Mouse (Mus musculus): ENCODE results near the gene Cers3. TPM values are rescaled to one million over a fixed set of nuclear protein-coding genes. Genes with fewer than 3 reads are reported as not detected.

Gene Cers3
- total and polyA plus RNA-seq, 3 experiments, result 0.09 to 0.12 TPM; not detected in 1

DNA sequence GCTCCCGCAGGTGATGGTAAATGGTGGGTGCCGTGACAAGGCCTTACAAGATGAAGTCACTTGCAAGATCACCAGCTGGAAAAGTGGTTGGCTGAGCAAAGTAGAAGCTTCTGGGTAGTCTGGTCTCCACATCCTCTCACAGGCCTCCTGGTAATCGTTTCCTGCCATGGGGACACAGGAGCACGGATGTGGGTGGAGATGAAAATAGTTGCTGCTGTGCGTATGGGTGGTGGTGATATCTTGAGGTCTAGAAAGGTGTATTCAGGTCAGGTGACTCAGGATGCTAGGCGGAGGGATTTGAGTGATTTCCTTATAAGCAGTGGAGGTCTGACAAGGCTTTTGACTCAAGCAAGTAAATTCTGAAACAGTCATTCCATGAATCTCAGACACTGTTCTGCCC, 18.4 kb upstream of the Cers3 start:
- Histone ChIP-seq H3K79me2 (replicated peaks; ENCODE audit: control insufficient read depth, insufficient read depth, low read length) (no peaks in the 10 kb centered on the region), H3K36me3 (ENCODE audit: control insufficient read depth, insufficient read depth, low read length) (no peaks in the 10 kb centered on the region), H3K4me1 (ENCODE audit: control insufficient read depth, insufficient read depth, low read length) (no peaks in the 10 kb centered on the region), H3K27ac (no peak overlapping the region), H3K27me3 (ENCODE audit: control insufficient read depth, insufficient read depth, low read length) (no peaks in the 10 kb centered on the region), H3K9ac (ENCODE audit: low read depth, low read length) (no peak overlapping the region), H3K4me3 (no peak overlapping the region)
- intact Hi-C loops (cut with DNase I), result no loop called here
- TF ChIP-seq POLR2A (IDR thresholded peaks at IDR 0.05; ENCODE audit: insufficient read depth, low read depth, low read length), result no peak
- no peak for TF ChIP-seq CTCF (IDR thresholded peaks at IDR 0.05)
- TF ChIP-seq EP300 (IDR thresholded peaks at IDR 0.05; ENCODE audit: insufficient read depth, low read depth, low read length), result no peak
- WGBS, result 65% methylated on average over 6 of the region's 6 CpGs
- DNase-seq, result no peak

GRCm38 (mm10) chr7:66728072-66728471, 15.2 kb upstream of the Cers3 start:
- no peaks in the 10 kb centered on the region for H3K27me3 ChIP-seq (ENCODE audit: control insufficient read depth, insufficient read depth, low read length)
- TF ChIP-seq EP300 (IDR thresholded peaks at IDR 0.05; ENCODE audit: insufficient read depth, low read depth, low read length), result no peak
- TF ChIP-seq CTCF (IDR thresholded peaks at IDR 0.05), result no peak
- TF ChIP-seq POLR2A (IDR thresholded peaks at IDR 0.05; ENCODE audit: insufficient read depth, low read depth, low read length), result no peak
- no peak for DNase-seq
- no peaks in the 10 kb centered on the region for H3K4me1 ChIP-seq (ENCODE audit: control insufficient read depth, insufficient read depth, low read length)
- H3K36me3 ChIP-seq (ENCODE audit: control insufficient read depth, insufficient read depth, low read length), result no peaks in the 10 kb centered on the region
- H3K27ac ChIP-seq, result no peak overlapping the region
- WGBS, result 92% methylated on average over 6 of the region's 6 CpGs
- no peak overlapping the region for H3K4me3 ChIP-seq
- intact Hi-C loops (cut with DNase I), result no loop called here
- H3K9ac ChIP-seq (ENCODE audit: low read depth, low read length), result no peak overlapping the region
- H3K79me2 ChIP-seq (replicated peaks; ENCODE audit: control insufficient read depth, insufficient read depth, low read length), result no peaks in the 10 kb centered on the region

- no peaks in the 10 kb centered on the region for H3K27me3 ChIP-seq (ENCODE audit: control insufficient read depth, insufficient read depth, low read length)
- H3K9ac ChIP-seq (ENCODE audit: low read depth, low read length), result no peak overlapping the region
- H3K27ac ChIP-seq, result no peak overlapping the region
- no peaks in the 10 kb centered on the region for H3K36me3 ChIP-seq (ENCODE audit: control insufficient read depth, insufficient read depth, low read length)
- DNase-seq, result no peak
- TF ChIP-seq POLR2A (IDR thresholded peaks at IDR 0.05; ENCODE audit: insufficient read depth, low read depth, low read length) (no peak), CTCF (IDR thresholded peaks at IDR 0.05) (no peak), EP300 (IDR thresholded peaks at IDR 0.05; ENCODE audit: insufficient read depth, low read depth, low read length) (no peak)
- H3K79me2 ChIP-seq (replicated peaks; ENCODE audit: control insufficient read depth, insufficient read depth, low read length), result no peaks in the 10 kb centered on the region
- WGBS, result 77% methylated on average over 2 of the region's 2 CpGs
- no peak overlapping the region for H3K4me3 ChIP-seq
- intact Hi-C loops (cut with DNase I), result no loop called here
- H3K4me1 ChIP-seq (ENCODE audit: control insufficient read depth, insufficient read depth, low read length), result no peaks in the 10 kb centered on the region
These were observed 14.1 kb upstream of the Cers3 start for GRCm38 (mm10) chr7:66729232-66729631.

- Histone ChIP-seq H3K9ac (ENCODE audit: low read depth, low read length) (no peak overlapping the region), H3K4me1 (ENCODE audit: control insufficient read depth, insufficient read depth, low read length) (no peaks in the 10 kb centered on the region), H3K79me2 (replicated peaks; ENCODE audit: control insufficient read depth, insufficient read depth, low read length) (no peaks in the 10 kb centered on the region), H3K4me3 (no peak overlapping the region), H3K27me3 (ENCODE audit: control insufficient read depth, insufficient read depth, low read length) (no peaks in the 10 kb centered on the region), H3K27ac (no peak overlapping the region), H3K36me3 (ENCODE audit: control insufficient read depth, insufficient read depth, low read length) (no peaks in the 10 kb centered on the region)
- TF ChIP-seq POLR2A (IDR thresholded peaks at IDR 0.05; ENCODE audit: insufficient read depth, low read depth, low read length) (no peak), CTCF (IDR thresholded peaks at IDR 0.05) (no peak), EP300 (IDR thresholded peaks at IDR 0.05; ENCODE audit: insufficient read depth, low read depth, low read length) (no peak)
- DNase-seq, result no peak
- intact Hi-C loops (cut with DNase I), result no loop called here
- WGBS, result 92% methylated on average over 17 of the region's 17 CpGs
These were observed 9.9 kb upstream of the Cers3 start for GRCm38 (mm10) chr7:66733431-66733830.

- no peak overlapping the region for H3K9ac ChIP-seq (ENCODE audit: low read depth, low read length)
- H3K27ac ChIP-seq, result no peak overlapping the region
- no peaks in the 10 kb centered on the region for H3K27me3 ChIP-seq (ENCODE audit: control insufficient read depth, insufficient read depth, low read length)
- intact Hi-C loops (cut with DNase I), result no loop called here
- H3K4me1 ChIP-seq (ENCODE audit: control insufficient read depth, insufficient read depth, low read length), result no peaks in the 10 kb centered on the region
- H3K36me3 ChIP-seq (ENCODE audit: control insufficient read depth, insufficient read depth, low read length), result no peaks in the 10 kb centered on the region
- whole genome bisulfite sequencing, result 91% methylated on average over 11 of the region's 11 CpGs
- no peak for DNase-seq
- no peaks in the 10 kb centered on the region for H3K79me2 ChIP-seq (replicated peaks; ENCODE audit: control insufficient read depth, insufficient read depth, low read length)
- H3K4me3 ChIP-seq, result no peak overlapping the region
- TF ChIP-seq EP300 (IDR thresholded peaks at IDR 0.05; ENCODE audit: insufficient read depth, low read depth, low read length) (no peak), CTCF (IDR thresholded peaks at IDR 0.05) (no peak), POLR2A (IDR thresholded peaks at IDR 0.05; ENCODE audit: insufficient read depth, low read depth, low read length) (no peak)
These were observed 9.4 kb upstream of the Cers3 start for GRCm38 (mm10) chr7:66733882-66734281.

GRCm38 (mm10) chr7:66734466-66734865, 8.8 kb upstream of the Cers3 start:
- no peak for DNase-seq
- H3K27ac ChIP-seq, result no peak overlapping the region
- intact Hi-C loops (cut with DNase I), result no loop called here
- 94% methylated on average over 4 of the region's 4 CpGs for WGBS
- no peaks in the 10 kb centered on the region for H3K79me2 ChIP-seq (replicated peaks; ENCODE audit: control insufficient read depth, insufficient read depth, low read length)
- no peak for TF ChIP-seq CTCF (IDR thresholded peaks at IDR 0.05)
- no peak for TF ChIP-seq EP300 (IDR thresholded peaks at IDR 0.05; ENCODE audit: insufficient read depth, low read depth, low read length)
- H3K27me3 ChIP-seq (ENCODE audit: control insufficient read depth, insufficient read depth, low read length), result no peaks in the 10 kb centered on the region
- H3K4me3 ChIP-seq, result no peak overlapping the region
- no peaks in the 10 kb centered on the region for H3K4me1 ChIP-seq (ENCODE audit: control insufficient read depth, insufficient read depth, low read length)
- no peak overlapping the region for H3K9ac ChIP-seq (ENCODE audit: low read depth, low read length)
- H3K36me3 ChIP-seq (ENCODE audit: control insufficient read depth, insufficient read depth, low read length), result no peaks in the 10 kb centered on the region

Measured in heart, adult 2 months (tissue).